Mouse (Mus musculus) stomach, embryonic 16.5 days (tissue): ENCODE results near the gene Slain1. TPM values are rescaled to one million over a fixed set of nuclear protein-coding genes. Genes with fewer than 3 reads are reported as not detected.
A peak's percentile ranks its signal among the peaks of the same experiment; 100 is the strongest.
"Not testable (repeated sequence)": the region's sequence is repeated elsewhere in the genome, so short reads cannot be mapped to it uniquely, and the experiment has no call there.

Source experiments
- ATAC-seq: fragments of 200-750 bp; cut with Nextera tagmentation; 2 replicates; pipeline ENCODE4 v1.8.0; 2017; ENCODE audit warnings: moderate number of reproducible peaks, moderate TSS enrichment; ENCODE audit not compliant: insufficient read depth, low FRiP score
- H3K27ac ChIP-seq: fragments of 300-500 bp; sonication (generic); 2 replicates; pipeline ENCODE4 v1.5.1; 2014; ENCODE audit warnings: low read length
- H3K27me3 ChIP-seq: fragments of 300-500 bp; sonication (generic); 2 replicates; pipeline ENCODE4 v1.6.1; 2014; ENCODE audit warnings: low read length, control low read depth, mixed read lengths; ENCODE audit not compliant: control insufficient read depth, insufficient read depth
- H3K36me3 ChIP-seq: fragments of 300-500 bp; sonication (generic); 2 replicates; pipeline ENCODE4 v1.6.1; 2014; ENCODE audit warnings: low read length; ENCODE audit not compliant: control insufficient read depth, insufficient read depth
- H3K4me1 ChIP-seq: fragments of 300-500 bp; sonication (generic); 2 replicates; pipeline ENCODE4 v1.6.1; 2014; ENCODE audit warnings: low read length, control low read depth, mixed read lengths; ENCODE audit not compliant: control insufficient read depth, insufficient read depth
- H3K4me2 ChIP-seq: fragments of 300-500 bp; sonication (generic); 2 replicates; pipeline ENCODE4 v1.6.1; 2014; ENCODE audit warnings: low read depth, low read length, mixed read lengths
- H3K4me3 ChIP-seq: fragments of 300-500 bp; sonication (generic); replicated peaks from 2 replicates; pipeline ENCODE4 v1.5.1; 2014; ENCODE audit warnings: mild to moderate bottlenecking, low read length
- H3K9ac ChIP-seq: fragments of 300-500 bp; sonication (generic); 2 replicates; pipeline ENCODE4 v1.6.1; 2014; ENCODE audit warnings: low read length
- H3K9me3 ChIP-seq: fragments of 300-500 bp; sonication (generic); replicated peaks from 2 replicates; pipeline ENCODE4 v1.6.1; 2016; ENCODE audit warnings: low read length, control low read depth; ENCODE audit not compliant: control insufficient read depth
- WGBS: fragments of 180-500 bp; shearing (Covaris S2); extraction: QIAGEN DNeasy Blood & Tissue Kit; methylation state at CpG from one replicate; pipeline ENCODE4 v1.1.7; 2014; 5-methylcytosine and 5-hydroxymethylcytosine counted together
- microRNA-seq: library from miRNA; unstranded; fragments of <30 nt; microRNA quantifications from one replicate; pipeline ENCODE4, GENCODE M21; 2016
- polyA plus RNA-seq: library from polyadenylated mRNA; unstranded; fragments of >200 nt; fragmentation: Nextera tagmentation; extraction: Ambion mirVana; gene quantifications from 2 replicates; pipeline ENCODE4 v1.2.1, GENCODE M21; 2015

The Slain1 gene
- polyA plus RNA-seq, 1 experiment from 2014 or later: 0.85 TPM

DNA sequence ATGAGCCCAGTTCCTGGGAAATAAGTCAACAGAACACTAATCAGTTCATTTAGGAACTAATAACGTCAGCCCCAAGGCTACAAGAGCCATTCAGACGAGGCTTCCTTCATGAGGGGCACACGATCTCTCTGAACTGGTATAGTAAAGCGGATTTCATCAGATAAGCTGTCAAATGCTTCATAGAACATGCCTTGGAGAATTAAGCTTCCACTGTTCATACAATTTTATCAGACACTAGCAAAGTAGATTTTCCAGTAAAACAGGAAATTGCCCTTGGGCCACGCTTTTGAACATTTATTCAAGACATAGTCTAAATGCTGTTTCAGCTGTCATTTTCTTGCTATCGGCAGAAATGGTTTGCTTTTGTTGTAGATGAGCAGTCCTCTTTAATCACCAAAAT lies 97.3 kb downstream of the Slain1 start:
- no peak overlapping the region for H3K9ac ChIP-seq
- no peak overlapping the region for H3K4me2 ChIP-seq
- no peaks in the 10 kb centered on the region for H3K27me3 ChIP-seq
- ATAC-seq: no peak
- no peak overlapping the region for H3K27ac ChIP-seq
- no peaks in the 10 kb centered on the region for H3K4me1 ChIP-seq
- 37% methylated on average over 6 of the region's 6 CpGs for WGBS
- no peak overlapping the region for H3K4me3 ChIP-seq
- no peaks in the 10 kb centered on the region; the same call in 1 of the 2 replicates for H3K9me3 ChIP-seq
- H3K36me3 ChIP-seq: no peaks in the 10 kb centered on the region

- WGBS: 85% methylated on average over 4 of the region's 4 CpGs
- H3K4me3 ChIP-seq, H3K27ac ChIP-seq, ATAC-seq, H3K27me3 ChIP-seq, H3K4me1 ChIP-seq, H3K9me3 ChIP-seq, H3K36me3 ChIP-seq, H3K9ac ChIP-seq, H3K4me2 ChIP-seq: not testable (repeated sequence)
Observed at GRCm38 (mm10) chr14:103750638-103751037, 100.6 kb downstream of the Slain1 start.

GRCm38 (mm10) chr14:103751384-103751783 lies 101.4 kb downstream of the Slain1 start:
- ATAC-seq: no peak
- Histone ChIP-seq H3K27ac (no peak overlapping the region), H3K36me3 (no peaks in the 10 kb centered on the region), H3K4me2 (no peak overlapping the region), H3K27me3 (no peaks in the 10 kb centered on the region), H3K9me3 (no peaks in the 10 kb centered on the region), H3K4me3 (no peak overlapping the region), H3K4me1 (no peaks in the 10 kb centered on the region), H3K9ac (no peak overlapping the region)

GRCm38 (mm10) chr14:103752773-103753172 lies 102.7 kb downstream of the Slain1 start:
- no peak overlapping the region for H3K4me2 ChIP-seq
- no peaks in the 10 kb centered on the region for H3K36me3 ChIP-seq
- 87% methylated on average over 7 of the region's 7 CpGs for WGBS
- H3K9ac ChIP-seq: no peak overlapping the region
- no peak overlapping the region for H3K4me3 ChIP-seq
- no peaks in the 10 kb centered on the region for H3K4me1 ChIP-seq
- ATAC-seq: no peak
- H3K9me3 ChIP-seq: no peaks in the 10 kb centered on the region
- H3K27me3 ChIP-seq: no peaks in the 10 kb centered on the region
- 0 out of 2 replicates have a peak overlapping the region, but pooled peaks have one; percentile 10 for H3K27ac ChIP-seq

- Histone ChIP-seq H3K27ac (peak overlapping the region; percentile 67), H3K9me3 (no peaks in the 10 kb centered on the region), H3K9ac (no peak overlapping the region), H3K4me3 (no peak overlapping the region), H3K4me1 (no peaks in the 10 kb centered on the region), H3K36me3 (no peaks in the 10 kb centered on the region), H3K27me3 (no peaks in the 10 kb centered on the region), H3K4me2 (no peak overlapping the region)
- peak; percentile 49; the same call in 1 of the 2 replicates for ATAC-seq
- 40% methylated on average over 7 of the region's 7 CpGs for WGBS
Observed at GRCm38 (mm10) chr14:103754041-103754440, 104.0 kb downstream of the Slain1 start.

DNA sequence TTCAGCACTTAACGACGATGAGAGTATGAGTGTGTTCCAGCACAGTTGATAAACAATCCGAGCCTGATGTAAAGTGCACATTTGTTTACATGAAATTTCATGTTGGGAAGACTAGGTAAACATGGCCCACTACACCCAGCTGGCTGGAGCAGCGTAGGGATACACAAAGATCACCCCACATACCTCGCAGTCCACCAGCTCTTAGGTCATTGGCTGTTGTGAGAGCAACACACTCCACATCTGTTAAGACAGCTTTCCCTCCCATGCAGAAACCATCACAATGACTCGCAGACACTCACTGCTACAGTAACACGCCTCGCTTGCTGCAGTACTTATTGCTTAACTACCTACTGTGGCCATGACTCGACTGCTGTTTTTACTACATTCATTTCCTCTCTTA lies 104.4 kb downstream of the Slain1 start:
- Histone ChIP-seq H3K4me3 (no peak overlapping the region), H3K27me3 (no peaks in the 10 kb centered on the region), H3K27ac (peak overlapping the region; percentile 67; the same call in 1 of the 2 replicates), H3K4me1 (no peaks in the 10 kb centered on the region), H3K9ac (no peak overlapping the region), H3K4me2 (no peak overlapping the region), H3K36me3 (no peaks in the 10 kb centered on the region), H3K9me3 (no peaks in the 10 kb centered on the region)
- 49% methylated on average over 9 of the region's 9 CpGs for WGBS
- ATAC-seq: peak; percentile 80

Small RNA genes lying within 50 kb of the gene (microRNA-seq; reads per million reads assigned to microRNA genes)
- gene Gm22877: not detected

Other genes with a start within 250 kb of the Slain1 start
- gene Scel, start 136.9 kb upstream of the Slain1 start, polyA plus RNA-seq: 31.9 and 49.3 TPM in 2 replicates
- gene Ednrb, start 194.2 kb downstream of the Slain1 start, polyA plus RNA-seq: 109 and 112 TPM in 2 replicates